Mouse (Mus musculus): ENCODE measurements around the gene Apon. TPM values are rescaled to one million over a fixed set of nuclear protein-coding genes. Genes with fewer than 3 reads are reported as not detected.
"Not testable (repeated sequence)": the region's sequence is repeated elsewhere in the genome, so short reads cannot be mapped to it uniquely, and the experiment has no call there.

Apon gene
- polyA plus RNA-seq (2015; fragmentation: Nextera tagmentation; extraction: Ambion mirVana) = 0.10 and 0.14 TPM in 2 replicates

- no peak within 1 kb of the TSS for H3K27ac ChIP-seq
- peaks cover 39% of the 10 kb centered on the region for H3K36me3 ChIP-seq
- no peaks in the 10 kb centered on the region for H3K4me1 ChIP-seq (replicated peaks)
- H3K9me3 ChIP-seq (replicated peaks) = no peaks in the 10 kb centered on the region
- no peak for ATAC-seq (replicated peaks; ENCODE audit: insufficient number of reproducible peaks, insufficient read depth, low FRiP score, low read depth)
- 79% methylated on average over 4 of the region's 4 CpGs for WGBS
- H3K9ac ChIP-seq = no peak within 1 kb of the TSS
- no peaks in the 10 kb centered on the region for H3K27me3 ChIP-seq
- H3K4me3 ChIP-seq = no peak within 1 kb of the TSS
- no peak within 1 kb of the TSS for H3K4me2 ChIP-seq
Observed at GRCm38 (mm10) chr10:128253677-128254255, at the start of gene Apon. TSS of gene Apon (plus strand) at chr10:128254096.

- Histone ChIP-seq H3K9me3 (replicated peaks) (no peaks in the 10 kb centered on the region), H3K4me2 (no peak overlapping the region), H3K36me3 (no peaks in the 10 kb centered on the region), H3K27me3 (no peaks in the 10 kb centered on the region), H3K27ac (no peak overlapping the region), H3K4me3 (no peak overlapping the region), H3K9ac (no peak overlapping the region), H3K4me1 (replicated peaks) (no peaks in the 10 kb centered on the region)
- no peak for ATAC-seq (replicated peaks; ENCODE audit: insufficient number of reproducible peaks, insufficient read depth, low FRiP score, low read depth)
- WGBS = 80% methylated on average over 15 of the region's 15 CpGs
Observed at GRCm38 (mm10) chr10:128204941-128205340, 49.0 kb upstream of the Apon start.

- peaks cover 16% of the 10 kb centered on the region for H3K4me1 ChIP-seq (replicated peaks)
- 89% methylated on average over 10 of the region's 10 CpGs for WGBS
- H3K27ac ChIP-seq = no peak overlapping the region
- no peak overlapping the region for H3K4me3 ChIP-seq
- no peak overlapping the region for H3K4me2 ChIP-seq
- peaks cover under 1% of the 10 kb centered on the region; the same call in 1 of the 2 replicates for H3K27me3 ChIP-seq
- ATAC-seq (replicated peaks; ENCODE audit: insufficient number of reproducible peaks, insufficient read depth, low FRiP score, low read depth) = no peak
- no peak overlapping the region for H3K9ac ChIP-seq
- H3K36me3 ChIP-seq = no peaks in the 10 kb centered on the region
- no peaks in the 10 kb centered on the region for H3K9me3 ChIP-seq (replicated peaks)
Observed at GRCm38 (mm10) chr10:128208326-128208725, 45.6 kb upstream of the Apon start.

GRCm38 (mm10) chr10:128209311-128210009, 44.4 kb upstream of the Apon start:
- Histone ChIP-seq H3K9ac (no peak overlapping the region), H3K4me2 (no peak overlapping the region), H3K9me3 (replicated peaks) (no peaks in the 10 kb centered on the region), H3K4me1 (replicated peaks) (peaks cover 16% of the 10 kb centered on the region), H3K27ac (no peak overlapping the region), H3K4me3 (no peak overlapping the region), H3K36me3 (no peaks in the 10 kb centered on the region), H3K27me3 (peaks cover 3% of the 10 kb centered on the region; the same call in 1 of the 2 replicates)
- WGBS = 89% methylated on average over 11 of the region's 11 CpGs
- ATAC-seq (replicated peaks; ENCODE audit: insufficient number of reproducible peaks, insufficient read depth, low FRiP score, low read depth) = no peak

- H3K9ac ChIP-seq = no peak overlapping the region
- WGBS = 84% methylated on average over 2 of the region's 2 CpGs
Observed at GRCm38 (mm10) chr10:128210131-128210530, 43.8 kb upstream of the Apon start.

GRCm38 (mm10) chr10:128210954-128211353, 42.9 kb upstream of the Apon start:
- H3K36me3 ChIP-seq = no peaks in the 10 kb centered on the region
- ATAC-seq (replicated peaks; ENCODE audit: insufficient number of reproducible peaks, insufficient read depth, low FRiP score, low read depth) = no peak
- WGBS = 18% methylated on average over 14 of the region's 14 CpGs
- peak overlapping the region; percentile 74 for H3K9ac ChIP-seq
- no peaks in the 10 kb centered on the region for H3K9me3 ChIP-seq (replicated peaks)
- H3K27ac ChIP-seq = peak overlapping the region; percentile 69; the same call in 1 of the 2 replicates
- peak overlapping the region; percentile 93 for H3K4me2 ChIP-seq
- peaks cover 3% of the 10 kb centered on the region; the same call in 1 of the 2 replicates for H3K27me3 ChIP-seq
- peaks cover 16% of the 10 kb centered on the region for H3K4me1 ChIP-seq (replicated peaks)
- peak overlapping the region; percentile 76 for H3K4me3 ChIP-seq

More at GRCm38 (mm10) chr10:128210131-128210530, 43.8 kb upstream of the Apon start:
- Histone ChIP-seq H3K27me3 (peaks cover 3% of the 10 kb centered on the region; the same call in 1 of the 2 replicates), H3K4me1 (replicated peaks) (peaks cover 16% of the 10 kb centered on the region), H3K9me3 (replicated peaks) (no peaks in the 10 kb centered on the region), H3K4me3 (no peak overlapping the region), H3K4me2 (peak overlapping the region; percentile 93; the same call in 1 of the 2 replicates), H3K27ac (no peak overlapping the region), H3K36me3 (no peaks in the 10 kb centered on the region)
- no peak for ATAC-seq (replicated peaks; ENCODE audit: insufficient number of reproducible peaks, insufficient read depth, low FRiP score, low read depth)

- peaks cover 16% of the 10 kb centered on the region for H3K4me1 ChIP-seq (replicated peaks)
- under 1% methylated on average over 30 of the region's 30 CpGs for WGBS
- H3K4me3 ChIP-seq = peak within 1 kb of the TSS; percentile 76
- H3K9ac ChIP-seq = peak within 1 kb of the TSS; percentile 74
- peak within 1 kb of the TSS; percentile 93 for H3K4me2 ChIP-seq
- peak; percentile 91 for ATAC-seq (replicated peaks; ENCODE audit: insufficient number of reproducible peaks, insufficient read depth, low FRiP score, low read depth)
- no peaks in the 10 kb centered on the region for H3K36me3 ChIP-seq
- H3K27ac ChIP-seq = peak within 1 kb of the TSS; percentile 69
- peaks cover 3% of the 10 kb centered on the region; the same call in 1 of the 2 replicates for H3K27me3 ChIP-seq
- H3K9me3 ChIP-seq (replicated peaks) = no peaks in the 10 kb centered on the region
Observed at GRCm38 (mm10) chr10:128211390-128212108, 42.3 kb upstream of the Apon start, which contains the start of gene Spryd4. TSS of gene Spryd4 (minus strand) at chr10:128211807.

- H3K9me3 ChIP-seq (replicated peaks) = no peaks in the 10 kb centered on the region
- peaks cover 3% of the 10 kb centered on the region; the same call in 1 of the 2 replicates for H3K27me3 ChIP-seq
- H3K36me3 ChIP-seq = no peaks in the 10 kb centered on the region
- H3K27ac ChIP-seq = peak overlapping the region; percentile 69
- WGBS = 40% methylated on average over 6 of the region's 6 CpGs
- H3K4me1 ChIP-seq (replicated peaks) = peaks cover 16% of the 10 kb centered on the region
- ATAC-seq (replicated peaks; ENCODE audit: insufficient number of reproducible peaks, insufficient read depth, low FRiP score, low read depth) = no peak
- peak overlapping the region; percentile 74; the same call in 1 of the 2 replicates for H3K9ac ChIP-seq
- H3K4me2 ChIP-seq = peak overlapping the region; percentile 93
- peak overlapping the region; percentile 76 for H3K4me3 ChIP-seq
Observed at GRCm38 (mm10) chr10:128212148-128212547, 41.7 kb upstream of the Apon start.

- H3K27ac ChIP-seq = peak overlapping the region; percentile 11; the same call in 1 of the 2 replicates
- no peaks in the 10 kb centered on the region for H3K9me3 ChIP-seq (replicated peaks)
- H3K36me3 ChIP-seq = no peaks in the 10 kb centered on the region
- H3K9ac ChIP-seq = peak overlapping the region; percentile 33
- WGBS = under 1% methylated on average over 18 of the region's 18 CpGs
- 0 out of 2 replicates have a peak, but pooled peaks have one; percentile 41 for ATAC-seq (replicated peaks; ENCODE audit: insufficient number of reproducible peaks, insufficient read depth, low FRiP score, low read depth)
- H3K4me1 ChIP-seq (replicated peaks) = peaks cover 16% of the 10 kb centered on the region
- peaks cover 3% of the 10 kb centered on the region; the same call in 1 of the 2 replicates for H3K27me3 ChIP-seq
- peak overlapping the region; percentile 67 for H3K4me2 ChIP-seq
- peak overlapping the region; percentile 39 for H3K4me3 ChIP-seq
Observed at GRCm38 (mm10) chr10:128212871-128213323, 41.0 kb upstream of the Apon start.

- H3K36me3 ChIP-seq; H3K9ac ChIP-seq; ATAC-seq (replicated peaks; ENCODE audit: insufficient number of reproducible peaks, insufficient read depth, low FRiP score, low read depth); H3K4me2 ChIP-seq; H3K27ac ChIP-seq; H3K9me3 ChIP-seq (replicated peaks); H3K27me3 ChIP-seq; H3K4me3 ChIP-seq: not testable (repeated sequence)
- H3K4me1 ChIP-seq (replicated peaks) = peaks cover 16% of the 10 kb centered on the region
- 85% methylated on average over 4 of the region's 4 CpGs for WGBS
Observed at GRCm38 (mm10) chr10:128214112-128214511, 39.8 kb upstream of the Apon start.

GRCm38 (mm10) chr10:128214981-128215380, 38.9 kb upstream of the Apon start:
- peaks cover 16% of the 10 kb centered on the region for H3K4me1 ChIP-seq (replicated peaks)
- no peak overlapping the region for H3K9ac ChIP-seq
- H3K36me3 ChIP-seq = no peaks in the 10 kb centered on the region
- peaks cover 3% of the 10 kb centered on the region; the same call in 1 of the 2 replicates for H3K27me3 ChIP-seq
- H3K4me2 ChIP-seq = no peak overlapping the region
- H3K27ac ChIP-seq = no peak overlapping the region
- H3K9me3 ChIP-seq (replicated peaks) = no peaks in the 10 kb centered on the region
- no peak for ATAC-seq (replicated peaks; ENCODE audit: insufficient number of reproducible peaks, insufficient read depth, low FRiP score, low read depth)
- H3K4me3 ChIP-seq = no peak overlapping the region
- 80% methylated on average over 5 of the region's 5 CpGs for WGBS
